Mouse (Mus musculus) heart, adult 2 months (tissue): ENCODE results near the gene Vipr1. TPM values are rescaled to one million over a fixed set of nuclear protein-coding genes. Genes with fewer than 3 reads are reported as not detected.

Experiments
- DNase-seq, 2 experiments: peaks; one replicate each; pipeline ENCODE4 v3.0.0; 2021
- H3K27ac ChIP-seq: fragments of 200-600 bp; 2 replicates; pipeline ENCODE4 v1.8.1; 2022
- H3K27me3 ChIP-seq: fragments of 200-500 bp; 2 replicates; pipeline ENCODE4 v1.6.1; 2012; ENCODE audit warnings: mild to moderate bottlenecking, low read length, inconsistent platforms, mixed read lengths; ENCODE audit not compliant: control insufficient read depth, insufficient read depth
- H3K36me3 ChIP-seq: fragments of 200-500 bp; 2 replicates; pipeline ENCODE4 v1.6.1; 2012; ENCODE audit warnings: low read length, inconsistent platforms; ENCODE audit not compliant: control insufficient read depth, insufficient read depth
- H3K4me1 ChIP-seq: fragments of 200-500 bp; 2 replicates; pipeline ENCODE4 v1.6.1; 2011; ENCODE audit warnings: low read length; ENCODE audit not compliant: control insufficient read depth, insufficient read depth
- H3K4me3 ChIP-seq: fragments of 200-600 bp; 2 replicates; pipeline ENCODE4 v1.8.1; 2022
- H3K79me2 ChIP-seq: fragments of 200-500 bp; replicated peaks from 2 replicates; pipeline ENCODE4 v1.6.1; 2012; ENCODE audit warnings: mild to moderate bottlenecking, inconsistent platforms, low read length, moderate library complexity, mixed read lengths; ENCODE audit not compliant: control insufficient read depth, insufficient read depth
- H3K9ac ChIP-seq: fragments of 200-500 bp; 2 replicates; pipeline ENCODE4 v1.6.1; 2012; ENCODE audit warnings: low read depth, mild to moderate bottlenecking, control low read depth, inconsistent platforms, low read length, mixed read lengths
- CTCF ChIP-seq: fragments of 200-600 bp; IDR thresholded peaks from 2 replicates; pipeline ENCODE4 v1.8.1; 2022; ENCODE audit warnings: antibody characterized with exemption, mild to moderate bottlenecking, moderate library complexity
- EP300 ChIP-seq: fragments of 200-500 bp; IDR thresholded peaks from 2 replicates; pipeline ENCODE4 v1.6.1; 2011; ENCODE audit warnings: low read depth, low read length, control low read depth; ENCODE audit not compliant: insufficient read depth
- POLR2A ChIP-seq: fragments of 200-500 bp; IDR thresholded peaks from 2 replicates; pipeline ENCODE4 v1.6.1; 2011; ENCODE audit warnings: mild to moderate bottlenecking, low read depth, low read length, control low read depth; ENCODE audit not compliant: insufficient read depth
- WGBS: fragments of 180-500 bp; shearing (Covaris S2); methylation state at CpG from one replicate; pipeline ENCODE4 v1.1.7; 2018; 5-methylcytosine and 5-hydroxymethylcytosine counted together
- intact Hi-C: fragments of 180-260 bp; cut with DNase I; formaldehyde crosslinking; loops from one replicate; pipeline ENCODE4 v1.15.1; 2025
- polyA plus RNA-seq: library from polyadenylated mRNA; depleted of rRNA; stranded (reverse); fragments of >200 nt; gene quantifications from 2 replicates; pipeline ENCODE4 v1.2.3, GENCODE M21; 2012
- total RNA-seq, 2 experiments: library from RNA; stranded (reverse); gene quantifications; 2 replicates each; pipeline ENCODE4 v1.2.3; 2021

The Vipr1 gene
- total and polyA plus RNA-seq, 3 experiments, result 0.45 to 1.4 (median 1.2) TPM

DNA sequence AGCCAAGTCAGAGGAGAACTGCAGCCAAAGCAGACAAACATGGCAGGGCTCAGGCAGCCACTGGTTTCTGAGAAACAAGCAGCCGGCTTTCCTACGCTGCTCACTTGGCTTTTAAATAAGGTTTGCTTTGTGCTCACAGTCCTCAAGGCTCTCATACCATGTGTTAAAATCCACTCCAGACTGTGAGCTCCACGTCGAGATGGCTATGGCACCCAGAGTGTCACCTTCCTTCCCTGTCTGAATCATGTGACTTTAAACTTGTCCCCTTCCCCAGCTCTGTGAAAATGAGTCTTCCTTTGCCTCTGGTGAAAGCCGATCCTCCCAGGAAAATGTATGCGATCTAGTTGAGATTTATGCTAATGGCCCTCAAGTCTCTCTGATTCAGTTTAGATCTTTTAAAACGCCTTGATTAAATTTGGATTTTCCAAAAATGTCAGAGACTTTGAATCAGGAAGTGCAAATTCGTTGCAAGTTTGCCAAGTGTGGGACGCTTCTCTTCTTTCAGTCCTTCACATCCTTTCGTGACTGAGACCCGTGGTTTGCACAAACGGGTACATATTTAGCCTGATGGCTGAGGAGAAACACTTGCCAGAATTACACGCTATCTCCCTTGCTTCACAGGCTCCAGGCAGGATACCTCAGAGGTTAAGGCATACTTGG, 42.2 kb upstream of the Vipr1 start:
- intact Hi-C loops, result no loop called here
- no peak overlapping the region for H3K4me3 ChIP-seq

DNA sequence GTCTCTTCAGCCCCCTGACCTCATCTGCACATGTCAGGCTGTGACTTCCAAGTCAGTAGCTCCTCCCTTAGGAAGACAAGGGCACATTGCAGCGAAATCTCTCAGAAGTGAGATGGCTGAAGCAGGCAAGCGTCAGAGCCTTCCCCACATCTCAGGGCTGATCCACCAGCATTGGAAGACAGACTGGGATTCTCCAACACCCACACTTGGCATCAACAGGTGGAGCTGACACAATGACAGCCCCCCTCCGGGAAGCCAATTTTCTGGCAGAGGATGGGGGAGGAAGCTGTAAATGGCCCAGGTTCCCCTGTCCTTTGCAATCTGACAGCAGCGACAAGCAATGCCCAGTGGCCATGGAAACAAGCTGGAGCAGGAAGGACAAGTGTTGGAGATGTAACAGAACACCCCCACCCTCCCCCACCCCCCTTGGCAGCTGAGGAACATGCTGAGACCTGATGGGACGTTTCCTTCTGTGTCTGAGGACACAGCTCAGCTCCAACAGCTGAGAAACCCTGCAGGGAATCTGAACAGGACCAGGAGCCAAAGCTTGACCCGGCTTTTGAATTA, 41.6 kb upstream of the Vipr1 start:
- no peaks in the 10 kb centered on the region for H3K27me3 ChIP-seq
- no peak overlapping the region for H3K9ac ChIP-seq
- H3K36me3 ChIP-seq, result no peaks in the 10 kb centered on the region
- 22% methylated on average over 6 of the region's 6 CpGs for WGBS
- TF ChIP-seq EP300 (no peak), CTCF (no peak)
- no peak overlapping the region for H3K27ac ChIP-seq
- H3K4me1 ChIP-seq, result 0 out of 2 replicates have a peak, but pooled peaks cover 2% of the 10 kb centered on the region
- no peak overlapping the region for H3K4me3 ChIP-seq
- intact Hi-C loops, result no loop called here
- DNase-seq, result no peak
- H3K79me2 ChIP-seq, result no peaks in the 10 kb centered on the region

More for the DNA sequence above, 42.2 kb upstream of the Vipr1 start:
- no peak for DNase-seq
- Histone ChIP-seq H3K36me3 (no peaks in the 10 kb centered on the region), H3K4me1 (0 out of 2 replicates have a peak, but pooled peaks cover 2% of the 10 kb centered on the region), H3K27ac (no peak overlapping the region), H3K79me2 (no peaks in the 10 kb centered on the region), H3K9ac (no peak overlapping the region), H3K27me3 (no peaks in the 10 kb centered on the region)
- 33% methylated on average over 13 of the region's 13 CpGs for WGBS
- TF ChIP-seq POLR2A (no peak), CTCF (no peak), EP300 (no peak)

DNA sequence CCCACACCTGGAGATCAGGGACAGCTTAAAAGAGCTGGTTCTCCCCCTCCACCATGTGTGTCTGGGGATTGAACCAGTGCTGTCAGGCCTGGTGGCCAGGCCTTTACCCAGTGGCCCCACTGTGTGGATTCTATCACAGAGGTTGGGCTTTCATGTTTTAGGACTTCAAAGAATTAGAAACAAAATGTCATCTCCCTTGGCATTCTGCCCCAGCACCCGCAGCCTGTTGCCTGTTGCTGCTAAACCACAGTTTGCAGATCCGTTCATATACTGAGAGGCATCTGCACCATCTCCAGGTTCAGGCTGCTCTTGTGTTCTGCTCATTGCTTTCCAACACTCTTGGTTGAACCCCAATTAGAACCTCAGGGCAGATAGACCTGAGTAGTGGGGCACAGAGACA, 40.1 kb upstream of the Vipr1 start:
- intact Hi-C loops, result no loop called here
- no peak for DNase-seq

DNA sequence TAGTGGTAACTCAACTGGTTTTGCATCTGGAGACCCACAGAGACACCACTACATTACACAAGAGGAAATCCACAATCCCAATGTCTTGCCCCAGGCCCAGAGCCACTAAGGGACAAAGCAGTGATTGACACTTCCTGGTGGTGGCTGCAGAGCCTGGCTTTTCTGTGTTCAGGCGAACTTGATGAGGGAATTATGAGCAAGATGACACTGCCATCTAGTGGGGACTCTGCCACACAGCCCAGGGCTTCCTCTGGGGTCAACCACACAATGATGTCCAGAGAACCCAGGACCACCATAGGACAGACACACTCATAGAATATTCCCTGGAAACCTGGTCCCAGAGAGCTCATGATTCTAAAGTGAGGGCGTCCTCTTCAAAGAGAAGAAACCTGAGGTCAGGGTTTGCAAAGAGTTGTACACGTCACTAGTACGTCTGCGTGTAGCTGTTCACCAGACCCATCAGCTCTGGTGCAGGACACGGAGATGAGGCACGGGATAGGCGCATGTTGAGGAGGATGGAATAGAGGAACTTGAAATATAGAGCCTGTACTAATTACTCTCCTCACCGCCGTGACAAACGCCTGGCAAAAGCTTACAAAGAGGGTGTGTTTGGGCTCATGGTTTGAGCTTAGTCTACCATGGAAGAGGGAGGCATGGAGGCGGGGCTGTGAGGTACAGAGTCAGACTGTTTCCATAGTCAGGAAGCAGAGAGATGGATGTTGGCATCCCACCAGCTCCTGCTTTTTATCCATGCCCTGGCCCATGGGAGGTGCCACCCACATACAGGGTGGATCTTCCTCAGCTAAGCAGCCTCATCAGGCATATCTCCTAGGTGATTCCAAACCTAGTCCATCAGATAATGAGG, 36.9 kb upstream of the Vipr1 start:
- Histone ChIP-seq H3K4me1 (0 out of 2 replicates have a peak, but pooled peaks cover under 1% of the 10 kb centered on the region), H3K36me3 (no peaks in the 10 kb centered on the region), H3K9ac (no peak overlapping the region), H3K27ac (no peak overlapping the region), H3K4me3 (no peak overlapping the region), H3K27me3 (no peaks in the 10 kb centered on the region), H3K79me2 (no peaks in the 10 kb centered on the region)
- peak; percentile 60 to 69 for DNase-seq
- intact Hi-C loops, result loop anchor here (1.0 kb wide), 3 partner anchors 126 to 357 kb away; no protein-coding TSS in a partner anchor
- TF ChIP-seq CTCF (peak; percentile 95), POLR2A (no peak), EP300 (peak; percentile 79; the same call in 1 of the 2 replicates)
- 55% methylated on average over 12 of the region's 12 CpGs for WGBS

More for the DNA sequence above, 40.1 kb upstream of the Vipr1 start:
- no peaks in the 10 kb centered on the region for H3K36me3 ChIP-seq
- 0 out of 2 replicates have a peak, but pooled peaks cover 2% of the 10 kb centered on the region for H3K4me1 ChIP-seq
- H3K79me2 ChIP-seq, result no peaks in the 10 kb centered on the region
- TF ChIP-seq CTCF (no peak), EP300 (no peak), POLR2A (no peak)
- no peak overlapping the region for H3K4me3 ChIP-seq
- H3K27me3 ChIP-seq, result no peaks in the 10 kb centered on the region
- 85% methylated on average over 2 of the region's 2 CpGs for WGBS
- no peak overlapping the region for H3K9ac ChIP-seq
- H3K27ac ChIP-seq, result no peak overlapping the region

DNA sequence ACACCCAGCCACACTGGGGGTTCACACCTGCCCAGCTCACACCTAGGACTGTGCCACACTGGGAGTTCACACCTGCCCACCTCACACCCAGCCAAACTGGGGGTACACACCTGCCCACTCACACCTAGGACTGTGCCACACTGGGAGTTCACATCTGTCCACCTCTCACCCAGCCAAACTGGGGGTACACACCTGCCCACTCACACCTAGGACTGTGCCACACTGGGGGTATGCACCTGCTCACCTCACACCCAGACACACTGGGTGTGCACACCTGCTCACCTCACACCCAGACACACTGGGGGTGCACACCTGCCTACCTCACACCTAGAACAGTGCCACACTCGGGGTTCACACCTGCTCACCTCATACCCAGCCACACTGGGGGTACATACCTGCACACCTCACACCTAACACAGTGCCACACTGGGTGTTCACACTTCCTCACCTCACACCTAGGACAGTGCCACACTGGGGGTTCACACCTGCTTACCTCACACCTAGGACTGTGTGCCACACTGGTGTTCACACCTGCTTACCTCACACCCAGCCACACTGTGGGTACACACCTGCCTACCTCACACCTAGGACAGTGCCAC, 35.9 kb upstream of the Vipr1 start:
- no peaks in the 10 kb centered on the region for H3K27me3 ChIP-seq
- no peak for DNase-seq
- H3K9ac ChIP-seq, result no peak overlapping the region
- no peaks in the 10 kb centered on the region for H3K36me3 ChIP-seq
- intact Hi-C loops, result no loop called here
- H3K79me2 ChIP-seq, result no peaks in the 10 kb centered on the region
- no peak overlapping the region for H3K4me3 ChIP-seq
- TF ChIP-seq EP300 (no peak), POLR2A (no peak), CTCF (no peak)
- H3K4me1 ChIP-seq, result no peaks in the 10 kb centered on the region
- 26% methylated on average over 1 of the region's 1 CpGs for WGBS
- H3K27ac ChIP-seq, result no peak overlapping the region

DNA sequence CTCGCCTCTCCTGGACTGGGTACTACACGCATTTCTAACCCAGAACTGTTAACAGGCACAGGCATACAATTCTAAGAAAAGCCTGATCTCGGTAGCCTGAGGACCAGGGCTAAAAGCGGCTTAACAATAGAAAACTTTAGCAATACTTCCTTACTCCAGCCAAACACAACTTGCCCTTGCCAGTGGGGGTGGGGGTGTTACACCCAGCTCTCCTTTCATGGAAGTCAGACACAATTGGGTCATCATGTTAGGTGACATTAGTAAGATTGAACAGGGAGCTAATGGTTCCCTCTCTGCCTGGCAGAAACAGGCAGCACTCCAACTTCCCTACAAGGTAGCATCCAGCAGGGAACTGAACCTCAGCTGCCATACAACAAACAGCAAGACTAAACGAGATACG, 33.1 kb upstream of the Vipr1 start:
- Histone ChIP-seq H3K27me3 (no peaks in the 10 kb centered on the region), H3K4me1 (no peaks in the 10 kb centered on the region), H3K27ac (no peak overlapping the region), H3K4me3 (no peak overlapping the region), H3K79me2 (no peaks in the 10 kb centered on the region), H3K9ac (no peak overlapping the region), H3K36me3 (no peaks in the 10 kb centered on the region)
- WGBS, result 48% methylated on average over 6 of the region's 6 CpGs
- no peak for TF ChIP-seq EP300
- no peak for TF ChIP-seq CTCF
- TF ChIP-seq POLR2A, result no peak
- intact Hi-C loops, result no loop called here
- no peak for DNase-seq
